Mouse (Mus musculus) gastrocnemius, adult 2 months (tissue): ENCODE results near the gene Rbm38. TPM values are rescaled to one million over a fixed set of nuclear protein-coding genes. Genes with fewer than 3 reads are reported as not detected.

Source experiments
- DNase-seq: peaks from one replicate; pipeline ENCODE4 v3.0.0; 2022
- H3K27ac ChIP-seq: fragments of 200-600 bp; 2 replicates; pipeline ENCODE4 v1.8.1; 2022; ENCODE audit warnings: mild to moderate bottlenecking
- H3K4me3 ChIP-seq: fragments of 200-600 bp; 2 replicates; pipeline ENCODE4 v1.8.1; 2022; ENCODE audit warnings: mild to moderate bottlenecking, moderate library complexity
- CTCF ChIP-seq: fragments of 200-600 bp; IDR thresholded peaks from 2 replicates; pipeline ENCODE4 v1.8.1; 2022; ENCODE audit warnings: antibody characterized with exemption, mild to moderate bottlenecking, moderate library complexity
- intact Hi-C: fragments of 180-260 bp; cut with DNase I; formaldehyde crosslinking; loops from one replicate; pipeline ENCODE4 v1.15.1; 2025
- long read RNA-seq, 2 experiments: library from polyadenylated mRNA; stranded (forward); transcript quantifications; one replicate each; pipeline ENCODE4 v2.0.0; 2021
- total RNA-seq, 2 experiments: library from RNA; stranded (reverse); gene quantifications; 2 replicates each; pipeline ENCODE4 v1.2.3; 2021

The Rbm38 gene
- total RNA-seq = 100 to 1,000 TPM; 181 to 246 TPM
- long read RNA-seq, experiment 1, transcript Rbm38-203 (3 exons, 2,281 nt) = minor isoform, 6 of 421 reads
- long read RNA-seq, experiment 1, transcript Rbm38-201 (4 exons, 1,768 nt) = major isoform, 372 of 421 reads
- long read RNA-seq, experiment 1, transcript Rbm38-202 (2 exons, 1,527 nt) = minor isoform, 5 of 421 reads
- long read RNA-seq, experiment 1, transcript Rbm38-206 (4 exons, 936 nt) = minor isoform, 15 of 421 reads
- long read RNA-seq, experiment 1, partial matches to known transcripts = 0 of 421 reads
- long read RNA-seq, experiment 1, other reads (novel, unspliced or antisense) = 21 of 421 reads
- long read RNA-seq, experiment 2, transcript Rbm38-201 (4 exons, 1,768 nt) = major isoform, 353 of 414 reads
- long read RNA-seq, experiment 2, transcript Rbm38-203 (3 exons, 2,281 nt) = minor isoform, 6 of 414 reads
- long read RNA-seq, experiment 2, transcript Rbm38-206 (4 exons, 936 nt) = minor isoform, 29 of 414 reads
- long read RNA-seq, experiment 2, partial matches to known transcripts = 15 of 414 reads
- long read RNA-seq, experiment 2, other reads (novel, unspliced or antisense) = 6 of 414 reads

DNA sequence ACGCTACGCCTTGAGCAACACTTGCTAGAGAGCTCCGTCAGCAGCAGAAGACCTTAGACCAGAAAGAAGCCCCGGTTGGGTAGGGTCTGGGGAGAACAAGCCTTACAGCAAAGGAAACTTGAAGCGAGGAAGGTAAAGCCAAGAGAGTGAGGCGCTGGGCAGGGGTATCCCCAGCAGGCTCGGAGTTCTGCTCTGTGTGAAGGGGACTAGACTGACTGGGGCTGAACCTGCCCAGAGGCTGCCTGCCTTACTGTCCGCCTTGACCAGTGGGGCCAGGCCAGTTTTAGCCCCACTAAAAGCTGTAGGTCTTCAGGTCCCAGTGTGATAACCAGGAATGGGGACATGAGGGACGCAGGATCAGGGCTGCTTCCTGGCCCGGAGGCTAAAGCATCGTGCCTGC is at the start of gene Rbm38:
TSS of gene Rbm38 (plus strand) at position 69 of the 400 bp plus-strand sequence.
- no peak for DNase-seq
- intact Hi-C loops = no loop called here
- TF ChIP-seq CTCF = no peak
- Histone ChIP-seq H3K4me3 (peak within 1 kb of the TSS; percentile 85), H3K27ac (peak within 1 kb of the TSS; percentile 95)

DNA sequence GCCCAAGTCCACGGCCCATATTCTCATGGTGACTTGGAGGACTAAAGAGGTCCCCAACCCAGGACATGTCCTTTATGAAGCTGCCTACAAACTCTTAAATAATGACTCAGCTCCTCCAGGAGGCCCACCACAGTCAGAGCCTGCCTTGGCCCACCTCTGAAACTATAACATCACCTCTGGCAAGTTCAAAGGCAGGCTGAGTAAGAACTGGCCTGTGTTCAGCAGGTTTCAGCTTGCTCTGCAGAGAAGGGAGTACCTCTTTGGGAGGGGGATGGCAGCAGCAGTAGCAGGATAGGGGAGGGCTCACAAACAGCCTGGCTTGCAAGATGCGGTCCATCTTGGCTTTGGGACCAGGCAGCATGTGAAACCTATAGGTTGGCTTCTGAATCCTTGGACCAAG is 48.4 kb upstream of the Rbm38 start:
- no peak overlapping the region for H3K27ac ChIP-seq
- no peak for TF ChIP-seq CTCF
- no peak for DNase-seq
- H3K4me3 ChIP-seq = no peak overlapping the region
- intact Hi-C loops = no loop called here

DNA sequence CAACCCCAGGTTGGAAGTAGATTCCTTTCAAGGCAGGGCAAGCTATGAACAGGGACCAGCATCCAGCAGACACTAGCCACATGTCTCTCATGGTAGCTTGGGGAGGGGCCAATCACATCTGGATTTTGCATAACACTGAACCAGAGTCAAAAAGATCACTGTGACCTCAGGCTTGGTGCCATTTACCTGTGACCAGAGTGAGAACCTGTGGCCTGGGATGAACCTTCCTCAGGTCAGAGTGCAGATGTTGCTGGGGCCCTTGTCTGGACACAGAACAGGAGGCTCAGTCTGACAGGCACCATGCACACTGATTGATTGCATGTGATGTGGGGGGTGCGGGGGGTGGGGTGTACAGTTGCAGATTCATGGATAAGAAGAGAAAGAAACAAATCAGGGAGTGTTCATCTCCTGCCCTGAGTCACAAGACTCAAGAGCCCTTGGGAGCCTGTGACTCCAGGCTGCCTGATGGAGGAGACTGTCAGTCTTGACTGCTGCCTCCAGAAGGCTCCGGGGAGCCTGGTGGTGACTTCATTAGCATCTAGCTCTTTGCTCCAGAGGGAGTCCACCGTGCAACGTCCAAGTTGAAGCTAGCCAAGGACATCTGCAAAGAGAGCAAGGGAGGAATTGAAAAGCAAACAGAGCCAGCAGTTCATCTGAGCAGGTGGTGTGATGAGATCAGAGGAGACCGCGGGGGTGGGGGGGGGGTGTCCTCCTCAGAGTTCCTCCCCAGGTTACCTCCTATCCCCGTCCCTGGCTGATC is 46.3 kb upstream of the Rbm38 start:
- intact Hi-C loops = no loop called here
- peak; percentile 59 for DNase-seq
- no peak for TF ChIP-seq CTCF
- Histone ChIP-seq H3K27ac (no peak overlapping the region; the same call in 1 of the 2 replicates), H3K4me3 (no peak overlapping the region)

DNA sequence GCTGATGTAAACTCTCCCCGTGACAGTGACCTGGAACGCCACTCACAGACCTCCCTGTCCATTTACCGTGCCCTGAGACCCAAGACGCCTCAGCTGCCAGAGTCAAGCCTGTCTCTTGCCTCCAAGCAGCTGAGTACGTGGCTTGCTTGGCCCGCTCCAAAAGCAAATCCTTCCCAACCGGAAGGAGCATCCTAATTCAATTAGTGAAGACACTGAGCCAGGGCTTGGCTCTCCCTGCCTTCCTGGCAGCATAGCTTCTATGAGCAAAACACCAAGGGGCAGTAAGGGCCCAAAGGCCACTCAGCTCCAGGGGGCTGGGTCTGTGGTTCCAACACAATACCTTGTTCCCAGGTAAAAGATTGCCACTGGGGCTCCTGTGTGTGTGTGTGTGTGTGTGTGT is 45.6 kb upstream of the Rbm38 start:
- peak overlapping the region; percentile 46 for H3K27ac ChIP-seq
- no peak overlapping the region for H3K4me3 ChIP-seq
- TF ChIP-seq CTCF = no peak
- intact Hi-C loops = no loop called here
- DNase-seq = peak; percentile 38

DNA sequence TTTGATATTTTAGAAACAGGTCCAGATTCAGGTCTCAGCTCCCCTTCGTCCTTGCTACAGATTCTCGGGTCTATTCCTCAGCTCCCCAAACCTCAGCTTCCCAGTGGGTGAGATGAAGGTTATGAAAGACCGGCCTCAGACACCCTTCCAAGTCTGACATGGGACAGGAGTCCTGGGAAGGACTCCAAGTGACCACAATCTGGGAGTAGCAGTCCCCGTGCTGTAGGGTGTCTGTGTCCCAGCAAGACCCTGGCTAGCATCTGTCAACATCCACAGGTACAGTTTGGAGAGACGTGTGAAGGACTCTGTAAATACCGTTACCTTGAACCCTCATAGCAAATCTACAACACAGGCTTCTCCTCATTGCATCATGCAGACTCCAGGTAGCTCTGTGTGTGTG is 45.1 kb upstream of the Rbm38 start:
- DNase-seq = no peak
- no peak overlapping the region for H3K4me3 ChIP-seq
- H3K27ac ChIP-seq = no peak overlapping the region
- TF ChIP-seq CTCF = no peak
- intact Hi-C loops = no loop called here

DNA sequence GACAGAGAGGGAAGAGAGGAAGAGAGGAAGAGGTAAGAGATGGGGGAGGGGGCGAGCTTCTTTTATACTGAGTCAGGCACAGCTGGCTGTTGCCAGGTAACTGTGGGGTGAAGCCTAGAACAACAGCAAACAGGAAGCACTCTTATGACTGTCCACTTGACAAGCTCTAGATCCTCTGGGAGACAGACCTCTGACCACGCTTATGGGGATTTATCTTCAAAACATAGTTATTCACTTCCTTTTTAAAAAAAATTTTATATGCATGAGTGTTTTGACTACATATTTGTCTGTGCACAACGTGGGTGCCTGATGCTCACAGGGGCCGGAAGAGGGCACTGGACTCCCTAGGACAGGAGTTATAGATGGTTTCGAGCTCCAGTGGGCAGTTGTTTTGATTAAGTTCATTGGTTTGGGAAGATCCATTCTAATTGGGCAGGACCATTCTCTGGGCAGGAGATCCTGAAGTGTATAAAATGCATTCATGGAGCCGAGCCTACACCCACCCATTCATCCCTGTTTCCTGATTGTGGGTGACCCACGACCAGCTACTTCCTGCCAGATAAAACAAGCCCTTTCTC is 43.5 kb upstream of the Rbm38 start:
- no peak overlapping the region for H3K27ac ChIP-seq
- intact Hi-C loops = no loop called here
- no peak for TF ChIP-seq CTCF
- DNase-seq = no peak
- H3K4me3 ChIP-seq = no peak overlapping the region; the same call in 1 of the 2 replicates

DNA sequence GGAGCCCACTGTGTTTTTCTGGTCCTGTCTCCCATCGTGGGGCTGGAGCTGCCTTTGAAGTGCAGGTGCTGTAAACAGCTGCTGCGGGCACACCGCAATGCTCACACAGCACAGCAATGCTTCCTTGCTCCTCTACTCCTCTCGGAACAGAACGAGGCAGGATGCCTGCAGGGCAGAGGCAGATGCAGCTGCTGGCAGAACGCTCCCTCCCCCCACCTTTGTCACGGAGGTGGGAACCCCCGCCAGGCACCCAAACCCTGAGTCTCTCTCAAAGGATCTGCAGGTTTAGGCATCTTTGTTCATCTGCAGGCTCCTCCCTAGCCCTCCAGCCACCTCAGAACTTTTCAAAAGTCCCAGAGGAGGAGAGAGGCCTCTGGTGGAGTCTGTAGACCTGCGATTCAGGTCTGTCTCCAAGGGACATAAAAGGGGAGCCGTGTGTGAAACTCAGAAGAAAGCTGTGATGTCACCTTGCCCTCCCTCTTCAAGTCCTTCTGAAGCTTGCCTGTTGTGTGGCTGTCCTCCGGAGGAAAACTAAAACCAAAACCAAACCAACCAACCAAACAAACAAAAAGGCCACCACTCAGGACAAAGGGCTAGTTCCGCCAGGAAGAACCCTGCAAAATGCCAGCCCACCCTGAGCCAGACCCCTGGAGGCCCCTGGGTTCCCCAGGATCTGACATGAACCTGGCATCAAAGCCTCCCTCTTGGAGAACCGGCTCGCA is 42.7 kb upstream of the Rbm38 start, which contains the start of gene Spo11:
TSS of gene Spo11 (plus strand) at position 292 of the 722 bp plus-strand sequence.
- 0 out of 2 replicates have a peak within 1 kb of the TSS, but pooled peaks have one; percentile 20 for H3K27ac ChIP-seq

DNA sequence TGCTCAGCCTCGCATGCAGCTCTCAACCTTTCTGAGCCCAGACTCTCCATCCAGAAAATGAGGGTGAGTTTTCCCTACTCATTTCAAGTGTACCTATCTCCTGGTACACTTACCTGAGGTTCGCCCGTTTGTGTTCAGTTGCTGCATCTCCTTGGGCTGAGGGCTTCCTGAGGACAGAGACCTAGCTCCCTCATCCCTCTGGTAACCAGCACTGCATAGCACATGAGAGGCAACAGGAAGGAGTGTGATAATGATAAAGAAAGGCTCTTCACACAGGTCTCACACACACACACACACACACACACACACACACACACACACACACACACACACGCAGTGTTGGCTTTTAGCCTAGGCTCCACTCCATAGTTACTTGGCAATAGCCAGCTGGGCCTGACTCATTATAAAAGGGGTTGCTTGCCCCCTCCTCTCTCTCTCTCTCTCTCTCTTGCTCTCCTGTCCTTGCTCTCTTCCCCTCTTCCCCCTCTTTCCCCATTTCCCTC is 42.1 kb upstream of the Rbm38 start:
- H3K4me3 ChIP-seq = no peak overlapping the region
- no peak overlapping the region for H3K27ac ChIP-seq
- intact Hi-C loops = no loop called here

More for the DNA sequence above, 42.7 kb upstream of the Rbm38 start, which contains the start of gene Spo11:
- intact Hi-C loops = no loop called here
- H3K4me3 ChIP-seq = peak within 1 kb of the TSS; percentile 38
- TF ChIP-seq CTCF = no peak
- no peak for DNase-seq

DNA sequence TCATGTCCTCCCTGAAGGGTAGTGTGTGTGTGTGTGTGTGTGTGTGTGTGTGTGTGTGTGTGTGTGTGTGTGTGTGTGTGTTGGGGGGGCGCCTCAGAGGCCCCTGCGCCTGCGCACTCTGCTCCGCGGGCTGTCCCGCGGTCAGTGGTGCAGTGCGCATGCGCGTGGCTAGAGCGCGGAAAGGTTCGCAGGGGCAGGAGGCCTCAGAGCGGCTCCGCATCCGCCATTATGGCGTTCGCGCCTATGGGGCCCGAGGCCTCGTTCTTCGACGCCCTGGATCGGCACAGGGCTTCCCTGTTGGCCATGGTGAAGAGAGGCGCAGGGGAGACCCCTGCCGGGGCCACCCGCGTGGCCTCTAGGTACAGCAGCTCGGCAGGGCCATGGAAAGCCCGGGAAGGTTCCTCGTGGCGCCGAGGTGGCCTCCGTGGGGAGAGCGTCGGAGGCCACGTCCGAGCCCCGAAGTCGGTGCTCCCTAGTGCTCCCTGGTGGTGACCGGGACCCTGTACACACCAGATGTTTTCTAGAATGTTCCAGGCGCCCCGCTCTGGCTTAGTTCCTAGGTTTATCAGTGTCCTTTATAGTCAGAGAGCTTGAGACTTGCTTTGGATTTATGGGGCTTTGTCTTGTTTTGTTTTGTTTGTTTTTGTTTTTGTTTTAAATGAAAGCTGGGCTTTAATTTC is 40.5 kb upstream of the Rbm38 start:
- DNase-seq = no peak
- Histone ChIP-seq H3K27ac (no peak overlapping the region), H3K4me3 (no peak overlapping the region)
- intact Hi-C loops = no loop called here
- no peak for TF ChIP-seq CTCF

More for the DNA sequence above, 42.1 kb upstream of the Rbm38 start:
- no peak for TF ChIP-seq CTCF
- no peak for DNase-seq

DNA sequence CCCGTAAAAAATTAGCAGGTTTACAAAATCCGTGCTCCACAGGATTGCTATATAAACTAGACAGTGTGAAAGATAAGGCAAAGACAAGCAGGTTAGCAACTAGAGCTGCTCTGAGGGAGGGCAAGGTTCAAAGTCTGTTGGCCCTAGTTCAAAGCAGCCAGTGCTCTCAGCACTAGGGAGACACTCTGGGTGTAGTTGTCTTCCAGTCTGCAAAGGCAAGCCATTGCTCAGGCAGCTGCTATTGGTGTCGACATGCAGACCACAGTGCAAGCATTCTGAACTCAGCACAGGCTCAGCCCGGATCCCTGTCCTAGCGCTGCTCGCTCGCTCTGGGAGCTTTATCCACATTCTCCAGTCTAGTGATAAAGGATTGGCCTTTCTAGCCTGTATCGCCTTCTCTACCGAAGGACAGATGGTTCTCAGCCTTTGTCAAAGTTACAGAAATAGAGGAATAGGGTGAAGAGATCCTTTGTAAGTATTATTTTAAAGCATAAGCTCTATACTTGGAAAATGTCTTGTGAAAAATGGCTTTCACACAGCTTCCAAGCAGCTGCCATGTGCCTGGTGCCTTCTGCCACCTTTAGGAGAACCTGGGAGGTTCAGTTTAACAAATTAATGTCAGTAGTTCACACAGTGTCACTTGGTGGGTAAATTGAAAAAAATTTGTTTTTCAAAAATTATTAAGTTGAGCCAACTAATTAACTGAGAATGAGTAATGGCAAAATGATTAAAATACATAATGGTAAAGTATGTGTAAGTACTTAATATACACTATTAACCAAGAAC is 37.3 kb upstream of the Rbm38 start:
- no peak overlapping the region for H3K27ac ChIP-seq

More for the DNA sequence above, 37.3 kb upstream of the Rbm38 start:
- no peak for DNase-seq
- intact Hi-C loops = no loop called here
- H3K4me3 ChIP-seq = no peak overlapping the region
- TF ChIP-seq CTCF = no peak
